Mouse (Mus musculus) lung, postnatal 0 days (tissue): ENCODE measurements around the gene Usp28.

Experiments used
- CTCF ChIP-seq: IDR thresholded peaks from 2 replicates; pipeline ENCODE4 v1.5.1; 2016; ENCODE audit warnings: antibody characterized with exemption, mild to moderate bottlenecking
- EP300 ChIP-seq: IDR thresholded peaks from 2 replicates; pipeline ENCODE4 v1.6.1; 2016; ENCODE audit warnings: antibody characterized with exemption, mild to moderate bottlenecking, control low read depth

- TF ChIP-seq CTCF: no peak
- no peak for TF ChIP-seq EP300
These were observed at the start of gene Usp28 for GRCm38 (mm10) chr9:48984845-48985707.
